ENCODE assay signal across 10 mouse cellular contexts in the genomic region with DNA sequence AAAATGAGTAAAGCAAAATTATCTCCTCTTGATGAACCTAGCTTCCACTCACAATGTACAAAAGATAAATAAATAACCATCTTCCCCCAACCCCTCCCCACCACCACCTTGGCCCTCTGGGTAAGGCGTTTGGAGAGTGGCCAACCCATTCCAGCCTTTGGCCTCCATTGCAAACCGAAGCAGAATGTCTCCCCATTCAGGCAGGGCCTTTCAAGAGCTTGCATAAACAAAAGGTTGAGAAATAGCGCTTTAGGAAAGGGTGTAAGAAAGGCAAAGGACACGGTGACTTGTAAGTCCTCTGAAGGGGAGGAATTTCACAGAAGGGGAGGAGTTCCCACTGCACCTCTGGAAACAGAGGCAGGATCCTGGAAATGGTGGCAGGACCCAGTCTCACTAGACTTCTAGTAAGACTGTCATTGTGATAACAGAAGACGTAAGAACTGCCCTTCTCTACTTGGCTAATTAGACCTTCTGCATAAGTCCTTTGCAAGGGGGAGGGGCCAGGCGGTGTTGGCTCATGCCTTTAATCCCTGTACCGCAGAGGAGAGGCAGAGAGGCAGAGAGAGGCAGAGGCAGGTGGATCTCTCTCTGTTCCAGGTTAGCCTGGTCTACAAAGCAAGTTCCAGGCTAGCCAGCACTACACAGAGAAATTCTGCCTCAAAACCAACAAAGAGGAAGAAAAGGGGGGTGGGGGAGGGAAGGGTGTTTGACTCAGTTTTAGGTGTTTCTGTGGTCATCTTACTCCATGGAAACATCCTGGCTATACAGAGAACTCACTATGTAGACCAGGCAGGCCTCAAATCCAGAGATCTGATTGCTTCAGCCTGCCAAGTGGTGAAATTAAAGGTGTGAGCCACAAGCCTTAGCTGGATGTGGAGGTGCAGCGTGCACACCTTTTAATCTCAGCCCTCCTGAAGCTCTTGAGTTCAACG. TPM values are rescaled to one million over a fixed set of nuclear protein-coding genes. Genes with fewer than 3 reads are reported as not detected.
A peak's percentile ranks its signal among the peaks of the same experiment; 100 is the strongest.
DNase-seq lines count a peak whose midpoint lies in the region; ATAC-seq and TF ChIP-seq lines count a peak whose summit lies in the region.
"Had no signal": no experiment of that assay in that cellular context is flagged by ENCODE, and none has a peak within 500 bp of the region (broad histone marks: within the 10 kb centered on the region; RNA-seq: fewer than 3 reads in every experiment).

No protein-coding gene starts in this region.

- H3K27ac ChIP-seq in liver, embryonic 15.5 days (replicated peaks) = no peak overlapping the region; the same call in 1 of the 2 replicates
- peak overlapping the region; percentile 76 for H3K27ac ChIP-seq in liver, postnatal 0 days (ENCODE audit: low read depth)
- H3K27ac ChIP-seq in midbrain, embryonic 14.5 days (replicated peaks; ENCODE audit: low read depth, low read length) = no peak overlapping the region
- no peak overlapping the region for H3K27ac ChIP-seq in midbrain, embryonic 13.5 days
- H3K27ac ChIP-seq: hindbrain, postnatal 0 days had no signal

- TF ChIP-seq POLR2A in brain, embryonic 14.5 days (IDR thresholded peaks at IDR 0.05; ENCODE audit: borderline replicate concordance, extremely low read depth, insufficient read depth, insufficient read length, poor library complexity, severe bottlenecking) = no peak

- peak; percentile 20; the same call in 1 of the 2 replicates for ATAC-seq in liver, embryonic 15.5 days (ENCODE audit: insufficient read depth)
- ATAC-seq in liver, postnatal 0 days = peak; percentile 59; the same call in 1 of the 2 replicates
- ATAC-seq in neutrophil, adult 5-6 weeks (ENCODE audit: extremely low read depth, insufficient number of reproducible peaks, low FRiP score, poor library complexity, severe bottlenecking) = 0 out of 2 replicates have a peak, but pooled peaks have one; percentile 19
- no peak for ATAC-seq in midbrain, embryonic 14.5 days (ENCODE audit: low FRiP score, low TSS enrichment)
- no peak for ATAC-seq in midbrain, embryonic 13.5 days
- ATAC-seq: hindbrain, postnatal 0 days had no signal

- DNase-seq in liver = no peak
- DNase-seq in brain, embryonic 14.5 days (ENCODE audit: low read depth) = peak; percentile 40
- DNase-seq in liver, postnatal 0 days = peak; percentile 42
- no peak for DNase-seq in midbrain, embryonic 14.5 days
- DNase-seq: thymus, postnatal 14 days had no signal

- no peak overlapping the region for H3K4me2 ChIP-seq in liver, embryonic 15.5 days
- H3K4me2 ChIP-seq in liver, postnatal 0 days (ENCODE audit: low read depth, low read length) = peak overlapping the region; percentile 44
- no peak overlapping the region for H3K4me2 ChIP-seq in midbrain, embryonic 14.5 days (ENCODE audit: low read length)
- H3K4me2 ChIP-seq in midbrain, embryonic 13.5 days (replicated peaks) = no peak overlapping the region
- H3K4me2 ChIP-seq: heart, embryonic 12.5 days had no signal

- H3K36me3 ChIP-seq in liver, embryonic 15.5 days (replicated peaks) = no peaks in the 10 kb centered on the region
- no peaks in the 10 kb centered on the region for H3K36me3 ChIP-seq in liver, postnatal 0 days (replicated peaks; ENCODE audit: insufficient read depth, low read length)
- no peaks in the 10 kb centered on the region for H3K36me3 ChIP-seq in midbrain, embryonic 14.5 days (ENCODE audit: control insufficient read depth, insufficient read depth, low read length)
- H3K36me3 ChIP-seq in midbrain, embryonic 13.5 days = no peaks in the 10 kb centered on the region
- H3K36me3 ChIP-seq: heart, embryonic 12.5 days had no signal

- TF ChIP-seq EP300 in liver, postnatal 0 days (IDR thresholded peaks at IDR 0.05; ENCODE audit: low read depth) = no peak

- 44% methylated on average over 9 of the region's 9 CpGs for WGBS in liver, embryonic 15.5 days (ENCODE audit: insufficient replicate concordance)
- WGBS in liver, postnatal 0 days (ENCODE audit: insufficient replicate concordance) = 39% methylated on average over 9 of the region's 9 CpGs
- WGBS in midbrain, embryonic 14.5 days = 49% methylated on average over 9 of the region's 9 CpGs
- 52% methylated on average over 9 of the region's 9 CpGs for WGBS in midbrain, embryonic 13.5 days

- TF ChIP-seq CTCF in brain, embryonic 14.5 days (IDR thresholded peaks at IDR 0.05; ENCODE audit: borderline replicate concordance, extremely low read depth, insufficient read depth, insufficient read length) = no peak
- TF ChIP-seq CTCF in liver, postnatal 0 days (IDR thresholded peaks at IDR 0.05; ENCODE audit: low read depth) = no peak

- H3K9me3 ChIP-seq in liver, embryonic 15.5 days (replicated peaks) = no peaks in the 10 kb centered on the region
- H3K9me3 ChIP-seq in liver, postnatal 0 days (ENCODE audit: low read length) = no peaks in the 10 kb centered on the region
- no peaks in the 10 kb centered on the region for H3K9me3 ChIP-seq in midbrain, embryonic 14.5 days (ENCODE audit: control insufficient read depth, low read length)
- H3K9me3 ChIP-seq in midbrain, embryonic 13.5 days = no peaks in the 10 kb centered on the region
- H3K9me3 ChIP-seq: heart, embryonic 12.5 days had no signal

- H3K9ac ChIP-seq in liver, embryonic 15.5 days = no peak overlapping the region
- no peak overlapping the region for H3K9ac ChIP-seq in liver, postnatal 0 days (replicated peaks)
- H3K9ac ChIP-seq in midbrain, embryonic 14.5 days (replicated peaks; ENCODE audit: low read length) = no peak overlapping the region
- H3K9ac ChIP-seq in midbrain, embryonic 13.5 days (replicated peaks) = no peak overlapping the region
- H3K9ac ChIP-seq: heart, embryonic 12.5 days had no signal

- peaks cover 9% of the 10 kb centered on the region for H3K4me1 ChIP-seq in liver, embryonic 15.5 days (replicated peaks)
- peaks cover 8% of the 10 kb centered on the region for H3K4me1 ChIP-seq in liver, postnatal 0 days (ENCODE audit: insufficient read depth)
- H3K4me1 ChIP-seq in midbrain, embryonic 14.5 days (ENCODE audit: control insufficient read depth, insufficient read depth, low read length) = no peaks in the 10 kb centered on the region
- no peaks in the 10 kb centered on the region for H3K4me1 ChIP-seq in midbrain, embryonic 13.5 days (replicated peaks)
- H3K4me1 ChIP-seq: heart, embryonic 12.5 days had no signal

- H3K4me3 ChIP-seq in liver, embryonic 15.5 days (replicated peaks) = no peak overlapping the region
- H3K4me3 ChIP-seq in liver, postnatal 0 days (ENCODE audit: low read depth, low read length) = no peak overlapping the region
- no peak overlapping the region for H3K4me3 ChIP-seq in midbrain, embryonic 14.5 days (replicated peaks; ENCODE audit: low read depth, low read length)
- no peak overlapping the region for H3K4me3 ChIP-seq in midbrain, embryonic 13.5 days (replicated peaks)
- H3K4me3 ChIP-seq: heart, embryonic 12.5 days had no signal

- no peaks in the 10 kb centered on the region; the same call in 1 of the 2 replicates for H3K27me3 ChIP-seq in liver, embryonic 15.5 days
- no peaks in the 10 kb centered on the region for H3K27me3 ChIP-seq in liver, postnatal 0 days (ENCODE audit: insufficient read depth, low read length)
- H3K27me3 ChIP-seq in midbrain, embryonic 14.5 days (ENCODE audit: control insufficient read depth, insufficient read depth, low read length) = no peaks in the 10 kb centered on the region
- H3K27me3 ChIP-seq in midbrain, embryonic 13.5 days = no peaks in the 10 kb centered on the region
- H3K27me3 ChIP-seq: heart, embryonic 12.5 days had no signal

RNA-seq across cellular contexts. Expression of a gene that starts 11.6 kb away (rescaled TPM):
- 18.4 and 21.7 TPM in 2 replicates for polyA plus RNA-seq in liver, embryonic 15.5 days (2015; fragmentation: Nextera tagmentation; extraction: Ambion mirVana)
- polyA plus RNA-seq in brain, embryonic 14.5 days (2012; rRNA removed) = 40.5 and 51.2 TPM in 2 replicates
- polyA plus RNA-seq in liver, postnatal 0 days (2015; fragmentation: Nextera tagmentation; extraction: Ambion mirVana) = 17.5 and 18.2 TPM in 2 replicates
- 11.9 and 14.3 TPM in 2 replicates for total RNA-seq in neutrophil, adult 5-6 weeks (2017)
- polyA plus RNA-seq in midbrain, embryonic 14.5 days (2014; fragmentation: Nextera tagmentation; extraction: Ambion mirVana) = 26.5 and 31.3 TPM in 2 replicates
- polyA plus RNA-seq in midbrain, embryonic 13.5 days (2015; fragmentation: Nextera tagmentation; extraction: Ambion mirVana) = 26.7 and 31.1 TPM in 2 replicates

RNA-seq across cellular contexts. Expression of a gene that starts 21.9 kb away (rescaled TPM):
- polyA plus RNA-seq in liver, embryonic 15.5 days (2015; fragmentation: Nextera tagmentation; extraction: Ambion mirVana) = 0.29 and 0.67 TPM in 2 replicates
- 4.5 and 9.0 TPM in 2 replicates for polyA plus RNA-seq in brain, embryonic 14.5 days (2012; rRNA removed)
- polyA plus RNA-seq in liver, postnatal 0 days (2015; fragmentation: Nextera tagmentation; extraction: Ambion mirVana) = 1.4 TPM in 2 replicates
- total RNA-seq in neutrophil, adult 5-6 weeks (2017) = 10.5 and 13.3 TPM in 2 replicates
- 5.4 and 6.0 TPM in 2 replicates for polyA plus RNA-seq in midbrain, embryonic 14.5 days (2014; fragmentation: Nextera tagmentation; extraction: Ambion mirVana)
- 6.3 and 7.2 TPM in 2 replicates for polyA plus RNA-seq in midbrain, embryonic 13.5 days (2015; fragmentation: Nextera tagmentation; extraction: Ambion mirVana)

RNA-seq across cellular contexts. Expression of a gene that starts 31.8 kb away (rescaled TPM):
- 0.10 and 0.20 TPM in 2 replicates for polyA plus RNA-seq in liver, embryonic 15.5 days (2015; fragmentation: Nextera tagmentation; extraction: Ambion mirVana)
- polyA plus RNA-seq in brain, embryonic 14.5 days (2012; rRNA removed) = 0.14 and 0.24 TPM in 2 replicates
- polyA plus RNA-seq in liver, postnatal 0 days (2015; fragmentation: Nextera tagmentation; extraction: Ambion mirVana) = 0.08 and 0.20 TPM in 2 replicates
- 0.93 TPM in 1 of 2 replicates, not detected in the other for total RNA-seq in neutrophil, adult 5-6 weeks (2017)
- polyA plus RNA-seq in midbrain, embryonic 14.5 days (2014; fragmentation: Nextera tagmentation; extraction: Ambion mirVana) = 0.22 and 0.94 TPM in 2 replicates
- polyA plus RNA-seq in midbrain, embryonic 13.5 days (2015; fragmentation: Nextera tagmentation; extraction: Ambion mirVana) = 0.46 and 0.81 TPM in 2 replicates

RNA-seq across cellular contexts. Expression of a gene that starts 34.7 kb away (rescaled TPM):
- 0.62 and 0.69 TPM in 2 replicates for polyA plus RNA-seq in liver, embryonic 15.5 days (2015; fragmentation: Nextera tagmentation; extraction: Ambion mirVana)
- polyA plus RNA-seq in brain, embryonic 14.5 days (2012; rRNA removed) = 13.9 and 14.8 TPM in 2 replicates
- polyA plus RNA-seq in liver, postnatal 0 days (2015; fragmentation: Nextera tagmentation; extraction: Ambion mirVana) = 3.3 and 3.7 TPM in 2 replicates
- 1.4 and 1.7 TPM in 2 replicates for total RNA-seq in neutrophil, adult 5-6 weeks (2017)
- 20.0 and 20.1 TPM in 2 replicates for polyA plus RNA-seq in midbrain, embryonic 14.5 days (2014; fragmentation: Nextera tagmentation; extraction: Ambion mirVana)
- polyA plus RNA-seq in midbrain, embryonic 13.5 days (2015; fragmentation: Nextera tagmentation; extraction: Ambion mirVana) = 14.7 and 16.4 TPM in 2 replicates

RNA-seq across cellular contexts. Expression of a gene that starts 42.9 kb away (rescaled TPM):
- 519 and 524 TPM in 2 replicates for polyA plus RNA-seq in liver, embryonic 15.5 days (2015; fragmentation: Nextera tagmentation; extraction: Ambion mirVana)
- 761 and 1,401 TPM in 2 replicates for polyA plus RNA-seq in brain, embryonic 14.5 days (2012; rRNA removed)
- polyA plus RNA-seq in liver, postnatal 0 days (2015; fragmentation: Nextera tagmentation; extraction: Ambion mirVana) = 955 and 988 TPM in 2 replicates
- 116 and 119 TPM in 2 replicates for total RNA-seq in neutrophil, adult 5-6 weeks (2017)
- polyA plus RNA-seq in midbrain, embryonic 14.5 days (2014; fragmentation: Nextera tagmentation; extraction: Ambion mirVana) = 748 and 816 TPM in 2 replicates
- 897 and 927 TPM in 2 replicates for polyA plus RNA-seq in midbrain, embryonic 13.5 days (2015; fragmentation: Nextera tagmentation; extraction: Ambion mirVana)

Comparison
In these comparisons a context has a peak if more than half of its experiments do, and no peak if none do; other contexts are left out.
1. DNase-seq: peak in brain, embryonic 14.5 days (single experiment) and liver, postnatal 0 days (single experiment); none in liver (single experiment) and midbrain, embryonic 14.5 days (single experiment).
2. ATAC-seq: peak in liver, embryonic 15.5 days (single experiment), liver, postnatal 0 days (single experiment) and neutrophil, adult 5-6 weeks (single experiment); none in midbrain, embryonic 14.5 days (single experiment) and midbrain, embryonic 13.5 days (single experiment).